Mouse (Mus musculus): Measurements from ENCODE around the gene Astn1. TPM values are rescaled to one million over a fixed set of nuclear protein-coding genes. Genes with fewer than 3 reads are reported as not detected.

Gene Astn1
- polyA plus RNA-seq, 1 experiment from 2014 or later: 1.0 TPM

- Histone ChIP-seq H3K36me3 (ENCODE audit: control insufficient read depth, insufficient read depth, low read length) (no peaks in the 10 kb centered on the region), H3K4me2 (ENCODE audit: low read length) (no peak overlapping the region), H3K9me3 (ENCODE audit: control insufficient read depth, low read length) (no peaks in the 10 kb centered on the region), H3K9ac (ENCODE audit: low read length) (no peak overlapping the region), H3K4me3 (ENCODE audit: control insufficient read depth in 1 of 2, insufficient read depth in 1 of 2, low read depth in 1 of 2, low read length in 2 of 2) (no peak overlapping the region), H3K27ac (replicated peaks in 1 of 2; ENCODE audit: control insufficient read depth in 1 of 2, insufficient read depth in 1 of 2, low read depth in 2 of 2, low read length in 2 of 2) (no peak overlapping the region), H3K27me3 (ENCODE audit: control insufficient read depth, insufficient read depth, low read length) (no peaks in the 10 kb centered on the region), H3K4me1 (ENCODE audit: control insufficient read depth in 2 of 2, insufficient read depth in 2 of 2, low read length in 2 of 2) (no peaks in the 10 kb centered on the region)
- no peak for ATAC-seq (ENCODE audit: insufficient number of reproducible peaks, insufficient read depth, low FRiP score, low read depth)
- WGBS: 43% methylated on average over 3 of the region's 3 CpGs
These were observed 292.6 kb downstream of the Astn1 start for GRCm38 (mm10) chr1:158654571-158655205.

- Histone ChIP-seq H3K4me2 (ENCODE audit: low read length) (no peak overlapping the region), H3K36me3 (ENCODE audit: control insufficient read depth, insufficient read depth, low read length) (no peaks in the 10 kb centered on the region), H3K9me3 (ENCODE audit: control insufficient read depth, low read length) (no peaks in the 10 kb centered on the region), H3K27ac (replicated peaks in 1 of 2; ENCODE audit: control insufficient read depth in 1 of 2, insufficient read depth in 1 of 2, low read depth in 2 of 2, low read length in 2 of 2) (no peak overlapping the region), H3K9ac (ENCODE audit: low read length) (no peak overlapping the region), H3K4me3 (ENCODE audit: control insufficient read depth in 1 of 2, insufficient read depth in 1 of 2, low read depth in 1 of 2, low read length in 2 of 2) (no peak overlapping the region), H3K27me3 (ENCODE audit: control insufficient read depth, insufficient read depth, low read length) (no peaks in the 10 kb centered on the region), H3K4me1 (ENCODE audit: control insufficient read depth in 2 of 2, insufficient read depth in 2 of 2, low read length in 2 of 2) (no peaks in the 10 kb centered on the region)
- no peak for ATAC-seq (ENCODE audit: insufficient number of reproducible peaks, insufficient read depth, low FRiP score, low read depth)
- 69% methylated on average over 6 of the region's 6 CpGs for WGBS
These were observed 294.9 kb downstream of the Astn1 start for GRCm38 (mm10) chr1:158656986-158657385.

GRCm38 (mm10) chr1:158666001-158666400 lies 303.9 kb downstream of the Astn1 start:
- ATAC-seq (ENCODE audit: insufficient number of reproducible peaks, insufficient read depth, low FRiP score, low read depth): no peak
- no peaks in the 10 kb centered on the region for H3K36me3 ChIP-seq (ENCODE audit: control insufficient read depth, insufficient read depth, low read length)

GRCm38 (mm10) chr1:158669971-158670592 lies 308.0 kb downstream of the Astn1 start:
- Histone ChIP-seq H3K27me3 (ENCODE audit: control insufficient read depth, insufficient read depth, low read length) (no peaks in the 10 kb centered on the region), H3K9me3 (ENCODE audit: control insufficient read depth, low read length) (no peaks in the 10 kb centered on the region), H3K4me3 (ENCODE audit: control insufficient read depth in 1 of 2, insufficient read depth in 1 of 2, low read depth in 1 of 2, low read length in 2 of 2) (no peak overlapping the region), H3K36me3 (ENCODE audit: control insufficient read depth, insufficient read depth, low read length) (no peaks in the 10 kb centered on the region), H3K27ac (replicated peaks in 1 of 2; ENCODE audit: control insufficient read depth in 1 of 2, insufficient read depth in 1 of 2, low read depth in 2 of 2, low read length in 2 of 2) (no peak overlapping the region), H3K9ac (ENCODE audit: low read length) (no peak overlapping the region), H3K4me2 (ENCODE audit: low read length) (no peak overlapping the region), H3K4me1 (ENCODE audit: control insufficient read depth in 2 of 2, insufficient read depth in 2 of 2, low read length in 2 of 2) (no peaks in the 10 kb centered on the region)
- 43% methylated on average over 3 of the region's 3 CpGs for WGBS
- no peak for ATAC-seq (ENCODE audit: insufficient number of reproducible peaks, insufficient read depth, low FRiP score, low read depth)

More at GRCm38 (mm10) chr1:158666001-158666400, 303.9 kb downstream of the Astn1 start:
- H3K4me3 ChIP-seq (ENCODE audit: control insufficient read depth in 1 of 2, insufficient read depth in 1 of 2, low read depth in 1 of 2, low read length in 2 of 2): no peak overlapping the region
- no peak overlapping the region for H3K4me2 ChIP-seq (ENCODE audit: low read length)
- H3K9ac ChIP-seq (ENCODE audit: low read length): no peak overlapping the region
- H3K27me3 ChIP-seq (ENCODE audit: control insufficient read depth, insufficient read depth, low read length): no peaks in the 10 kb centered on the region
- no peaks in the 10 kb centered on the region for H3K4me1 ChIP-seq (ENCODE audit: control insufficient read depth in 2 of 2, insufficient read depth in 2 of 2, low read length in 2 of 2)
- no peaks in the 10 kb centered on the region for H3K9me3 ChIP-seq (ENCODE audit: control insufficient read depth, low read length)
- no peak overlapping the region for H3K27ac ChIP-seq (replicated peaks in 1 of 2; ENCODE audit: control insufficient read depth in 1 of 2, insufficient read depth in 1 of 2, low read depth in 2 of 2, low read length in 2 of 2)
- 68% methylated on average over 3 of the region's 3 CpGs for WGBS

- no peak for ATAC-seq (ENCODE audit: insufficient number of reproducible peaks, insufficient read depth, low FRiP score, low read depth)
- Histone ChIP-seq H3K36me3 (ENCODE audit: control insufficient read depth, insufficient read depth, low read length) (no peaks in the 10 kb centered on the region), H3K9ac (ENCODE audit: low read length) (no peak overlapping the region), H3K4me2 (ENCODE audit: low read length) (no peak overlapping the region), H3K4me3 (ENCODE audit: control insufficient read depth in 1 of 2, insufficient read depth in 1 of 2, low read depth in 1 of 2, low read length in 2 of 2) (no peak overlapping the region), H3K27ac (replicated peaks in 1 of 2; ENCODE audit: control insufficient read depth in 1 of 2, insufficient read depth in 1 of 2, low read depth in 2 of 2, low read length in 2 of 2) (no peak overlapping the region), H3K4me1 (ENCODE audit: control insufficient read depth in 2 of 2, insufficient read depth in 2 of 2, low read length in 2 of 2) (no peaks in the 10 kb centered on the region), H3K9me3 (ENCODE audit: control insufficient read depth, low read length) (no peaks in the 10 kb centered on the region), H3K27me3 (ENCODE audit: control insufficient read depth, insufficient read depth, low read length) (no peaks in the 10 kb centered on the region)
- WGBS: 50% methylated on average over 1 of the region's 1 CpGs
These were observed 325.7 kb downstream of the Astn1 start for GRCm38 (mm10) chr1:158687726-158688125.

GRCm38 (mm10) chr1:158697423-158697822 lies 335.4 kb downstream of the Astn1 start:
- no peak overlapping the region for H3K4me3 ChIP-seq (ENCODE audit: control insufficient read depth in 1 of 2, insufficient read depth in 1 of 2, low read depth in 1 of 2, low read length in 2 of 2)
- no peaks in the 10 kb centered on the region for H3K27me3 ChIP-seq (ENCODE audit: control insufficient read depth, insufficient read depth, low read length)
- H3K4me1 ChIP-seq (ENCODE audit: control insufficient read depth in 2 of 2, insufficient read depth in 2 of 2, low read length in 2 of 2): no peaks in the 10 kb centered on the region
- WGBS: 44% methylated on average over 3 of the region's 3 CpGs
- no peaks in the 10 kb centered on the region for H3K36me3 ChIP-seq (ENCODE audit: control insufficient read depth, insufficient read depth, low read length)
- no peaks in the 10 kb centered on the region for H3K9me3 ChIP-seq (ENCODE audit: control insufficient read depth, low read length)
- H3K9ac ChIP-seq (ENCODE audit: low read length): no peak overlapping the region
- H3K4me2 ChIP-seq (ENCODE audit: low read length): no peak overlapping the region
- ATAC-seq (ENCODE audit: insufficient number of reproducible peaks, insufficient read depth, low FRiP score, low read depth): no peak
- no peak overlapping the region for H3K27ac ChIP-seq (replicated peaks in 1 of 2; ENCODE audit: control insufficient read depth in 1 of 2, insufficient read depth in 1 of 2, low read depth in 2 of 2, low read length in 2 of 2)

- Histone ChIP-seq H3K36me3 (ENCODE audit: control insufficient read depth, insufficient read depth, low read length) (no peaks in the 10 kb centered on the region), H3K27ac (replicated peaks in 1 of 2; ENCODE audit: control insufficient read depth in 1 of 2, insufficient read depth in 1 of 2, low read depth in 2 of 2, low read length in 2 of 2) (no peak overlapping the region), H3K4me3 (ENCODE audit: control insufficient read depth in 1 of 2, insufficient read depth in 1 of 2, low read depth in 1 of 2, low read length in 2 of 2) (no peak overlapping the region), H3K27me3 (ENCODE audit: control insufficient read depth, insufficient read depth, low read length) (no peaks in the 10 kb centered on the region), H3K4me2 (ENCODE audit: low read length) (no peak overlapping the region), H3K4me1 (ENCODE audit: control insufficient read depth in 2 of 2, insufficient read depth in 2 of 2, low read length in 2 of 2) (no peaks in the 10 kb centered on the region), H3K9me3 (ENCODE audit: control insufficient read depth, low read length) (no peaks in the 10 kb centered on the region), H3K9ac (ENCODE audit: low read length) (no peak overlapping the region)
- 87% methylated on average over 10 of the region's 10 CpGs for WGBS
- no peak for ATAC-seq (ENCODE audit: insufficient number of reproducible peaks, insufficient read depth, low FRiP score, low read depth)
These were observed 335.9 kb downstream of the Astn1 start for GRCm38 (mm10) chr1:158697859-158698569.

All from heart, embryonic 14.5 days (tissue).